Mouse (Mus musculus) T-cell, adult 2 months (primary cell): ENCODE data around the gene Scaper.

Experiments used
- DNase-seq: peaks from one replicate; pipeline ENCODE4 v3.0.0; 2022; ENCODE audit warnings: low spot score

The Scaper gene

DNA sequence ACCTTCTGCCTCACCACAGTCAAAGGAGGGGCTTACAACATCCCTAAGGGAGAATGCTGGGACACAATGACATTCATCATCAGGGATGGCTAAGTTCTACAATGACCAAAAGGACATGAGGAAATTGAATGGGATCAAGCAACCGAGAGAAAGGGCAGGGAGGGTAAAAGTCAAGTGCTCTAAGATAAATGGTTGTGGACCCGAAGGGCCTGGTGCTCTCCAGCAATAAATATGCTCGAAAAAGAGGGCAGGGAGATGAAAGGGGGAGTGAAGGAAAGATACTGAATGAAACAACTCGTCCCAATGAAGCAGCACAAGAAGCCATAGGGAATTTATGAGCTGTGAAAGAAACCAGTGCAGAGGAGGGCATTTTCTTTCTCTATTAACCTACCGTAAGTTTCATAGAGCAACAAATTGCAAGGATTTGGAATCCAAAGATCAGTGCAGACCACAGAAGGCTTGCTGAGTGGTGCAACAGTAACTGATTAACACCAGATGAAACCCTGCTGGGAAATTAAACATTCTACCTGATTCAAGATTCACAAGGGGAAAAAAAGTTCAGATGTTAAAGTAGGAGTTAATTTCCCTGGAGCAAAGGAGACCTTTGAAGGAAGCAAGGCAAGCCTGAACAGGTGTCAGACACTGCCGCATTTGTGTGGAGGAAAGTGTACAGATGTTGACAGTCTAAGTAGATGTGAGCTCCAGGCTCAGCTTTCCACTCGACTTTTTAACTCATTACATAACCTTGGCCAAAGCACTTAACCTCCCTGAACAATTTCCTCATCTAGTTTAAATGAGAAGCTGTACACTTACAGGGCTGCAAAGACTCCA, 329.0 kb downstream of the Scaper start:
- DNase-seq = no peak

GRCm38 (mm10) chr9:55598594-55598993, 339.3 kb downstream of the Scaper start:
- DNase-seq = no peak

DNA sequence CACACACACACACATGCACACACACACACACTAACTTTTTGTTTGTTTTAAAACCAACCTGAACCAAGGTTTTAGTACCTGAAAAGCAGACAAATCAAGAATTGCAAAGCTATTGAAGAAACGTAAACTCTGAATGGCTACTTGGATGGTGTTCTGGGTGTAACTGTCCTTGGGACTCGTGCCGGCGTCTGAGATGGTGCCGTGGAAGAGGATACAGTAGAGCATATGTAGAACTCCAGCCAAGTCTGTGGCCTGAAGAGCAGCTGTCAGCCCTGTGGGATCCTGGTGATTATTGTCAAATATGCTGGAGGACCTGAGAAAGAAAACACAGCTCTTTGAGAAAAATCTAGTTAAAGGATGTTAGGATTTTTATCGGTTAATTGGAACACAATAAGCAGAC, 351.8 kb downstream of the Scaper start:
- no peak for DNase-seq

DNA sequence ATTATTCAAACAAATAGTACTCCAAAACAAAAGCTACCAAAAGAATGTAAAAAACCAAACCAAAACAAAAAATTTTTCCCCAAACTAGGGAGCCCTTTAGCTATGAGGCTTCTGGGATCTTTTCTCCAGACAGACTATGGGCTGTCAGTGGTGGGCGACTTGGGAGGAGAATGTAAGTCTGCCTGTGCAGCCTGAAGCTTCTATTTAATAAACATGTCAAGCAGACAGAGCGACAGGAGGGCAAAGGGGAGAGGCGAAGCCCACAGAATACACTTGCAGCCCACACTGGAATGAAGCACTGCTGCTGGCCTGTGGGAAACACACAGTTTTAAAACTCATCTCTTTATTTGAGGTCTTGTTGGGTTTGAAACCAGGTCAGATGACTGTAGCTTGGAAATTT, 356.5 kb downstream of the Scaper start:
- no peak for DNase-seq

DNA sequence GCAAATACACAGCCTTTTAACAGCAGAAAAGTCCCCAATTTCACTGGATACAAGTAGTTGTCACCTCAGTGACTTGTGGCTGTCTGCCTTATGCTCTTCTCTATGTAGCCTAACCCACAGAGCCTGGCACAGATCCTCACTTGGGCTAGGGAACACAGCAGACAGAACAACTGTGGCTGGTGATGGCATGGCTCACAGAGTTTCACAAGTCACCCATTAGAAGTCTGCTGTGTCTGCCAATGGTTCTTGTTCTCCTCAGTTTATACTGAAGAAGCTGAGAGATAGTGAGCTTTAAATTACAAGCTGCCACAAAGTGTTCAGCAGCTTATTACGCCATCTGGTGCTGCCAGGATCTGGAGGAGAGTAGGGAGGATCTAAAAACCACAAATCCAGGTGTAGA, 361.3 kb downstream of the Scaper start:
- DNase-seq = no peak

- no peak for DNase-seq
These were observed 366.8 kb downstream of the Scaper start for GRCm38 (mm10) chr9:55571071-55571470.

DNA sequence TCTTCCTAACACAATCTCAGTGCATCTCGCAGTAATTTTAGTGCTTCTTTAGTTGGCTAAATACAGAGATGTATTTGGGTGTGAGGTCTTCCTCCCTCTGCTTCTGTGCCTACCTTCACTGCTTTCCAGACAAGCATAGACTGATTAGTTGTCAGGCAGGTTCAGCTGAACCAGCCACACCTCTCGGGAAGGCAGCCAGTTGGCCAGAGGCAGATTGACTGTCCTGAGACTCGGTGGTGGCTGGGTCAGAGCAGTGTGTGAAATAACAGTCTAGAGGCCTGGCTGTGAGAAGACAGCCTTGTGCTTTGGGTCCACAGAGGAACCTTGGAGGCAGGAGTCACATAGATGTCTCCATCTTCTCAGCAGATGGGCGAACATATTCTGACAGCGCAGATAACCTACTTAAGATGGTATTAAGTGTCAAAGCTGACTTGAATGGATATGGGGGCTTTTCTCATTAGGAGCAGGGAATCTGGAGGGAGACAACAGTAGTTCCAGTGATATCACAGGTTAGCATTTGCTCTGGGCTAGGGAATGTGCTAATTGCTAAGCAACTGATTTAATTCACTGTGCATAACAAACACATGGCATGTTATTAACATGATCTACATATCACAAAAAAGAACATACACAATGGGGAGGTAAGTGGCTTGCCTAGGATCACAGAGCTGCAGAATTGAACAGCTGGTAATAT, 369.3 kb downstream of the Scaper start:
- DNase-seq = no peak

DNA sequence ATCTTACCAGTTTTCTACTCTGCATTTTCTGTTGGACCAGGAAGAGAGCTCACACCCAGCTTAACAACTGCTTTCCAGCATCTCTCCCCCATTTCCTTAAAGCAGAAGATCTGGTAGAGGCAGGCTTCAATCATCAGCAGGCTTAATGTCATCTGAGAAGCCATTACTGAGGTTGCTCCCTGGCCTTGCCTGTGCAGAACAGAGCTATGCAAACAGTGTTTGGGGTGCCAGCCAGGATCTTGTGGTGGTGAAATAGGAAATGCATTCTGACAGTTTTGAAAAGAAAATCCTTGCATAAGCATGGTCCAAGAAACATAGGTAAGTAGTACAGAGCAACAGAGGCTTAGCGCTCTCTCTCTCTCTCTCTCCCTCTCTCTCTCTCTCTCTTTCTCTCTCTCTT, 377.0 kb downstream of the Scaper start:
- DNase-seq = no peak

- DNase-seq = no peak
These were observed 382.9 kb downstream of the Scaper start for GRCm38 (mm10) chr9:55554986-55555385.

- no peak for DNase-seq
These were observed 388.5 kb downstream of the Scaper start for GRCm38 (mm10) chr9:55549302-55549890.

DNA sequence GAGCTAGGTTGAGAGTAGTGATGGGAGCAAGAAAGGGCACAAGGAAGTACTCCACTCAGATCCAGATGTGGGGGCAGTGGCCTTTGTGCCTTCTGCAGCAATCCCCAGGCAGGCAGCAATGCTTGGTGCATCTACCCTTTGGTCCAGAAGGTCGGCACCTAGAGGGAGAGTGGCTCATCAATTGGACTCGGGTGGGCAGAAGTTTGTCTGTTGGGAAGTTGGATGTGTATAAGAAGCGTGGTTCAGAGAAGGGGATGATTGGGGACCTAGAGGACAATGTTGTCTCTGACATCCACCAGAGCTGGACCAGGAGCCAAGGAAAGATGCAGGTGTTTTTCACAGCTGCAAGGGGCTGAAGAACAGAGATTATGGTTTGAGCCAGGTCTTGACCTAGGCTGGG, 389.0 kb downstream of the Scaper start:
- DNase-seq = no peak

DNA sequence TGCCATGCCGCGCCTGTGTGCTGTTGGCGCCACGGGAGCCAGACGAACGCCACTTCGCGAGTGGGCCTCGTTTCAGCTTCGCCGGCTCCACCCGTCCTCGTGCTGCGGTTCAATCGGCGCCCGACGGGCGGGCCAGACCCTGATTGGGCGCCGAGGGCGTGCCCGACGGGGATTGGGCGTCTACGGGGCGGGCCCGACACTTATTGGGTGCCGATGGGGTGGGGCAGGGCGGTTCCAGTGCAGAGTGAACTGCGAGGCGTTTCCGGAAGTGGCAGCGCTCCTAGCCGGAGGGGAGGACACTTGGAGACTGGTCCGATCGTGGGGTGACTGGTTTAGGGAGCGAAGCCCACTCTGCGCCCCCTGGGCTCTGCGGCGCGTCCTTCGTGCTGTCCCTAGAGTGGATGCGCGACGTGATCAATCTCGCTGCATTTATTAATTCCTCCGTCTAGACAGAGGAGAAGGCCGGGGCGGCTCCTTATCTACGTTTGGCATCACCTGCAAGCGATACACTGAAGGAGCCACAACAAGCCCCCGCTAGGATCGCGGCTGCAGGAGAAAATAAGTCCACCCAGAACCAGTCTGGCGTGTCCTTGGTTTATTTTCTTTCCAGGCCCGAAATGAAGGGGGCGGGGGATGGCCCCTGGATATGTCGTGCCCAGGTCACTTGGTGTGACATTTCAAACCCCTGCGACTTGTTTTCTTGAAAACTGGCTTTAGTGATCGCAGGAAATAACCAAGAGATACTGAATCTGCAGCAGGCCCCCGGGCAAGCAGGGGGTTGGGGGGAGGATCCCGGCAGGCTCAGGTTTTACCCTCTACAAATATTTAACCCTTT, 391.5 kb downstream of the Scaper start:
- DNase-seq = no peak

DNA sequence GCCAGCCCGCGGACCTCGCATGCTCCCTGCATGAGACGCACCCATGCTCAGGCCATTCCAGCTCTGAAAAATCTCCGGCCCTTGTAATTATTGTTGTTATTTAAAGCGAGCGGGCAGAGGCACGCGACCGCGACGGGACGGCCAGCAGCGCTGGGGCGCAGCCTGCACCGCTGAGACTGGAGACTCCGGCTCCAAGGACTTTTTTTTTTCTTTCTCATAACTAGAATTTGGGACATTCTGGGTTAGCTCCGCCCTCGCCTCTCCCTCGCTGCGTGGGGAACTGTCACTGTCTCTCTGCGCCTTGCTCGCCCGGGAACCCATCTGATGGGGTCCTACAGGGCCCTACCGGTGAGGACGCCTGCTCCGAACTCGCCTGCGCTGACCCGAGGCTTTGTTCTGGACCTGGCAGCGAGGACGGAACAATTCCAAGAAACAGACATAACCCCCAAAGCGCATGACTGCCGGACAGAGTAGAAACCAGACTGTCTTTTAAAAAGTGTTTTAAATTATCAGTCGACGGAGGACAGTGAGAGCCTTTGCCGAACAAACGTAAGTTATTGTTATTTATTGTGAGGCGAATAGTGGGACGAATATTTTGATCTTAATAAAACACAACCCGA, 392.3 kb downstream of the Scaper start:
- no peak for DNase-seq

GRCm38 (mm10) chr9:55544861-55545555, 392.9 kb downstream of the Scaper start:
- no peak for DNase-seq

GRCm38 (mm10) chr9:55543703-55544401, 394.1 kb downstream of the Scaper start:
- DNase-seq = no peak

DNA sequence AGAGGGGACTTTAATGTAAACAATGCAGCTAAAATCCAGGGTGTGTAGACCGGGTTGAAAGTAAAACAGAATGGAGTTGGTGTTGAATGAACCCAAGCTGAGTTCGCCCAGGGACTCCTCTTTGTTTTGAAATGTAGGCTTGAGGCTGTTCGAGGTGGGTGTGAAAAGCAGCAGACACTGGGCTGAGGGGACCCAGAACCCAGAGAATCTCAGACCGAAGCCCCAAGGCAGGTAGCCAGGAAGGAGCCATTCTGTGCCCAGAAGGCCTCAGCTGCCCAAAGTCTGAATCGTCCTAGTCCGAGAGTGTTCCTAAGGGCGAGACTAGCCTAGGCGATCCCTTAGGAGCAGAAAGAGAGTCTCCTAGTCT, 394.6 kb downstream of the Scaper start:
- no peak for DNase-seq

DNA sequence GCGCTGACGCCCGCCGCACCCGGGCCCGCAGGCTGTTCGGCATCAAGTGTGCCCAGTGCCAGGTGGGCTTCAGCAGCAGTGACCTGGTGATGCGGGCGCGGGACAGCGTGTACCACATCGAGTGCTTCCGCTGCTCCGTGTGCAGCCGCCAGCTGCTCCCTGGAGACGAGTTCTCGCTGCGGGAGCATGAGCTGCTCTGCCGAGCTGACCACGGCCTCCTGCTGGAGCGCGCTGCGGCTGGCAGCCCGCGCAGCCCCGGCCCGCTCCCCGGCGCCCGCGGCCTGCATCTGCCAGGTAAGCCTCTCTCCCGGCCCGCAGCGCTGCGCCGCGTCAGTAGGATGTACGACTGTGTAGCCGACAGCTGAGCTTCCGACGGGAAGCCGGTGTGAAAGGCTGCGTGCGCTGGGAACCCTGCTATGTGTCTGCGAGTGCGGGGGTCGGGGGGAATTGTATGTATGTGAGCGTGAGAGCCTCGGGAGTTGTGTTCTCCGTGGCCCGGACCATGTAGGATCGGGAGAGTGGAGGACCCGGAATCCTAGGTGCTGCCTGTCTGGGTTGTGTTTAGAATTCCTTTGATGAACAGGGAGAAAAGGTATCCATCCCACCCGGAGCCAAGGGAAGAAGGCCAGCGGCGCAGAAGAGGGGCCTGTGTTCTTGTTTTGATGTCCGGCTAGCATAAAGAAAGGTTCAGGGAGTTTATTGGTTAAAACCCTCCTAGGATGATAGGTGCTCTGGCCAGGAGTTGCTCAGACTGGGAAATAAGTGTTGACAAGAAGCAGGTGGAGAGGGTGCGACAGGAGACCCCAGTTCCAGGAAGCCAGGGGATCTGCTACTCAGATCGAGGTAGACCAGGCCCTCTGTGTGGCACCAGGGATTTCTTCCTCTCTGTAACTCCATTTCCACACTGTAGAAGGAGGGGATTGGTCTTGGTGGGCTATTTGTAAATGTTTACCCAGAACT, 395.3 kb downstream of the Scaper start:
- no peak for DNase-seq

- no peak for DNase-seq
These were observed 396.1 kb downstream of the Scaper start for GRCm38 (mm10) chr9:55541681-55542365.

- DNase-seq = peak; percentile 68
These were observed 397.0 kb downstream of the Scaper start for GRCm38 (mm10) chr9:55540888-55541287.
